Mouse (Mus musculus) forebrain, embryonic 13.5 days (tissue): ENCODE measurements at regions not wholly inside any gene's neighbourhood (a gene's known extent, or its start where the extent isn't known, plus 50 kb on each side); places are given as distances from the start of the nearest gene placed in this dataset.
A peak's percentile ranks its signal among the peaks of the same experiment; 100 is the strongest.

Experiments used
- ATAC-seq: fragments of 200-750 bp; cut with Nextera tagmentation; 2 replicates; pipeline ENCODE4 v1.8.0; 2017
- H3K27ac ChIP-seq: fragments of 300-500 bp; sonication (generic); 2 replicates; pipeline ENCODE4 v1.5.1; 2015; ENCODE audit warnings: inconsistent platforms, mild to moderate bottlenecking, moderate library complexity
- H3K27me3 ChIP-seq: fragments of 300-500 bp; sonication (generic); 2 replicates; pipeline ENCODE4 v1.6.1; 2015; ENCODE audit warnings: mild to moderate bottlenecking, inconsistent platforms
- H3K36me3 ChIP-seq: fragments of 300-500 bp; sonication (generic); 2 replicates; pipeline ENCODE4 v1.6.1; 2015; ENCODE audit warnings: mild to moderate bottlenecking, inconsistent platforms; ENCODE audit not compliant: poor library complexity, severe bottlenecking
- H3K4me1 ChIP-seq: fragments of 300-500 bp; sonication (generic); 2 replicates; pipeline ENCODE4 v1.6.1; 2015; ENCODE audit warnings: inconsistent platforms
- H3K4me2 ChIP-seq: fragments of 300-500 bp; sonication (generic); 2 replicates; pipeline ENCODE4 v1.6.1; 2015; ENCODE audit warnings: inconsistent platforms, mild to moderate bottlenecking, moderate library complexity
- H3K4me3 ChIP-seq: fragments of 300-500 bp; sonication (generic); 2 replicates; pipeline ENCODE4 v1.5.1; 2015; ENCODE audit warnings: mild to moderate bottlenecking, inconsistent platforms
- H3K9ac ChIP-seq: fragments of 300-500 bp; sonication (generic); 2 replicates; pipeline ENCODE4 v1.6.1; 2015; ENCODE audit warnings: mild to moderate bottlenecking, inconsistent platforms
- H3K9me3 ChIP-seq: fragments of 300-500 bp; sonication (generic); replicated peaks from 2 replicates; pipeline ENCODE4 v1.6.1; 2016; ENCODE audit warnings: inconsistent platforms
- WGBS: fragments of 180-500 bp; shearing (Covaris S2); methylation state at CpG from one replicate; pipeline ENCODE4 v1.1.7; 2015; 5-methylcytosine and 5-hydroxymethylcytosine counted together

- Histone ChIP-seq H3K27me3 (no peaks in the 10 kb centered on the region), H3K9ac (no peak overlapping the region), H3K27ac (no peak overlapping the region), H3K9me3 (no peaks in the 10 kb centered on the region), H3K4me3 (no peak overlapping the region), H3K4me1 (no peaks in the 10 kb centered on the region), H3K4me2 (no peak overlapping the region), H3K36me3 (no peaks in the 10 kb centered on the region)
- ATAC-seq, result no peak
- WGBS, result 42% methylated on average over 3 of the region's 3 CpGs
Measured at GRCm38 (mm10) chr15:11697060-11697459, 210.0 kb downstream of the Npr3 start.

- H3K9me3 ChIP-seq, result no peaks in the 10 kb centered on the region
- no peak overlapping the region for H3K4me2 ChIP-seq
- no peaks in the 10 kb centered on the region for H3K36me3 ChIP-seq
- no peak overlapping the region for H3K4me3 ChIP-seq
- H3K4me1 ChIP-seq, result no peaks in the 10 kb centered on the region
- WGBS, result 84% methylated on average over 14 of the region's 14 CpGs
- no peaks in the 10 kb centered on the region for H3K27me3 ChIP-seq
- no peak for ATAC-seq
- no peak overlapping the region for H3K9ac ChIP-seq
- no peak overlapping the region for H3K27ac ChIP-seq
Measured at GRCm38 (mm10) chr15:11693772-11694270, 213.3 kb downstream of the Npr3 start.

DNA sequence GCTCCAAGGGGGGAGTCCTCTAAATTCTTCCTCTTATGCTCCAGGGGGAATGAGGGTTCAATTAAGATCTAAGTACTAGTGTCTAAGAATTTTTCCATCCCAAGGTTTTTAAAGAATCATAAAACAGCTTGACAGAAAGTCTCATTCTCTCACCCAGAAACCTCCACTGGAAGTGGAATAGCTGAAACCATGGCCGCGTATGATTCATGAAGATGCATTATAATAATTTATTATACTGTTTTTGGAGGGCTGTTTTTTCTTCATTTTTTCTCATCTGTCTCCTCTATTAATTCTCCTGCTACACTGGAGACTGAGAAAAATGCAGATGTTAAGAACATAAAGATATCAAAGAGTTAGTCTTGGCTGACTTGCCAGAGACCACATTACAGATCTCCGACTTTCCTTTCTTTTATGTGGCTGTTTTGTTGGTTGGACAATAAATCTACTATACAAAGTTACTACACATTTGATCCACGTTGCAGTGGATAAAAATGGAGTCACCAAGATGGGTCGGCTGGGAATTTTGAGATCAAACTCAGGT lies 242.2 kb downstream of the Npr3 start:
- Histone ChIP-seq H3K9me3 (no peaks in the 10 kb centered on the region), H3K36me3 (no peaks in the 10 kb centered on the region), H3K27ac (no peak overlapping the region), H3K4me3 (no peak overlapping the region), H3K4me1 (no peaks in the 10 kb centered on the region), H3K9ac (no peak overlapping the region), H3K27me3 (no peaks in the 10 kb centered on the region), H3K4me2 (no peak overlapping the region)
- ATAC-seq, result no peak
- WGBS, result 86% methylated on average over 5 of the region's 5 CpGs

- Histone ChIP-seq H3K4me3 (no peak overlapping the region), H3K4me2 (no peak overlapping the region), H3K27me3 (no peaks in the 10 kb centered on the region), H3K36me3 (no peaks in the 10 kb centered on the region), H3K4me1 (no peaks in the 10 kb centered on the region), H3K27ac (no peak overlapping the region), H3K9ac (no peak overlapping the region), H3K9me3 (no peaks in the 10 kb centered on the region)
- 90% methylated on average over 3 of the region's 3 CpGs for WGBS
- ATAC-seq, result no peak
Measured at GRCm38 (mm10) chr15:11655168-11655567, 251.9 kb downstream of the Npr3 start.

DNA sequence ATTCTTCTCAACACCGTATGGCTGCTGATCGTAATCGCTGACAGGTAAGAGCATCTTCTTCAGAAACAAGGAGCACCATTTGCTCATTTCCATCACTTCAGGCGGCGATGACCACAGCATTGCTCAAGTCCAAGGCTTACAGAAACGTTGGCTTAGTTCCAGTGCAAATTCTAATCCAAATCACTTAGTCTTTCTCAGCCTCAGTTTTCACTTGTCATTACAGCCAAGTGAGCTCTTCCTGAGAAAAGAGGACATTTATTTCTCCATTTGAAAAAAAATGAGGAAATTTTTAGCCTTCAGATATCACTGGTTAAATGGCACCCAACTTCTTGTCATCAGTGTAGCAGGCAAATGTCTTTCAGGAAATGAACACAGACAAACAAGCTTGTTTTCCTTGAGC lies 246.8 kb upstream of the Tars start:
- H3K4me1 ChIP-seq, result no peaks in the 10 kb centered on the region
- H3K27me3 ChIP-seq, result no peaks in the 10 kb centered on the region
- no peak overlapping the region for H3K27ac ChIP-seq
- WGBS, result 92% methylated on average over 6 of the region's 6 CpGs
- no peaks in the 10 kb centered on the region for H3K9me3 ChIP-seq
- no peak overlapping the region for H3K4me3 ChIP-seq
- no peaks in the 10 kb centered on the region for H3K36me3 ChIP-seq
- no peak for ATAC-seq
- H3K9ac ChIP-seq, result no peak overlapping the region
- H3K4me2 ChIP-seq, result no peak overlapping the region

- Histone ChIP-seq H3K4me2 (no peak overlapping the region), H3K9ac (no peak overlapping the region), H3K9me3 (no peaks in the 10 kb centered on the region), H3K4me3 (no peak overlapping the region), H3K27ac (no peak overlapping the region), H3K27me3 (no peaks in the 10 kb centered on the region), H3K4me1 (no peaks in the 10 kb centered on the region), H3K36me3 (no peaks in the 10 kb centered on the region)
- ATAC-seq, result no peak
- 84% methylated on average over 7 of the region's 7 CpGs for WGBS
Measured at GRCm38 (mm10) chr15:11644779-11645178, 245.3 kb upstream of the Tars start.

DNA sequence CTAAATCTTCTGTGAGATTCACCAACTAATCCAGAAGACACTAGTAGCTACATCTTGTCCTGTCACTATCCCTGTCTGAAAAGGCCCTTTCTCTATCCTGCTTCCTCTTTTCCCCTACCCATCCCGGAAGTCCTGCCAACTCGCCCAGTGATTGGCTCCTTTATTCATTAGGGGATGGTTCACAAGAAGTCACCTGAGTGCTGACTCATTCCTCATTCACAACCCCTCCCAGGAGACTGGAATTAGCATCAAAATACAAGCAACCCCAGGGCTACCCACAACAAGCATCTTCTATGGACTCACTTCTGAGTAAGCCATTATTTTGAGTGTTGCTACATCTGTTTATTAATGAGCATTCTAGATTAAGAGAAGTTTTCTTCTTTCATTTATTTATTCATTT lies 231.2 kb upstream of the Tars start:
- 75% methylated on average over 2 of the region's 2 CpGs for WGBS
- H3K4me3 ChIP-seq, result no peak overlapping the region
- H3K27me3 ChIP-seq, result no peaks in the 10 kb centered on the region
- no peak for ATAC-seq
- H3K36me3 ChIP-seq, result no peaks in the 10 kb centered on the region
- H3K9ac ChIP-seq, result no peak overlapping the region
- H3K27ac ChIP-seq, result no peak overlapping the region
- H3K4me1 ChIP-seq, result no peaks in the 10 kb centered on the region
- H3K4me2 ChIP-seq, result no peak overlapping the region
- H3K9me3 ChIP-seq, result no peaks in the 10 kb centered on the region

GRCm38 (mm10) chr15:11626433-11626832 lies 227.0 kb upstream of the Tars start:
- Histone ChIP-seq H3K27ac (no peak overlapping the region), H3K4me2 (no peak overlapping the region), H3K4me1 (no peaks in the 10 kb centered on the region), H3K9me3 (no peaks in the 10 kb centered on the region), H3K9ac (no peak overlapping the region), H3K27me3 (no peaks in the 10 kb centered on the region), H3K36me3 (no peaks in the 10 kb centered on the region), H3K4me3 (no peak overlapping the region)
- ATAC-seq, result no peak; the same call in 1 of the 2 replicates
- WGBS, result 73% methylated on average over 9 of the region's 9 CpGs

- H3K27ac ChIP-seq, result no peak overlapping the region
- H3K4me1 ChIP-seq, result no peaks in the 10 kb centered on the region
- no peak overlapping the region for H3K9ac ChIP-seq
- no peak for ATAC-seq
- H3K4me2 ChIP-seq, result no peak overlapping the region
- no peaks in the 10 kb centered on the region for H3K36me3 ChIP-seq
- no peaks in the 10 kb centered on the region for H3K27me3 ChIP-seq
- WGBS, result 53% methylated on average over 3 of the region's 3 CpGs
- no peaks in the 10 kb centered on the region for H3K9me3 ChIP-seq
- no peak overlapping the region for H3K4me3 ChIP-seq
Measured at GRCm38 (mm10) chr15:11612416-11612815, 213.0 kb upstream of the Tars start.

DNA sequence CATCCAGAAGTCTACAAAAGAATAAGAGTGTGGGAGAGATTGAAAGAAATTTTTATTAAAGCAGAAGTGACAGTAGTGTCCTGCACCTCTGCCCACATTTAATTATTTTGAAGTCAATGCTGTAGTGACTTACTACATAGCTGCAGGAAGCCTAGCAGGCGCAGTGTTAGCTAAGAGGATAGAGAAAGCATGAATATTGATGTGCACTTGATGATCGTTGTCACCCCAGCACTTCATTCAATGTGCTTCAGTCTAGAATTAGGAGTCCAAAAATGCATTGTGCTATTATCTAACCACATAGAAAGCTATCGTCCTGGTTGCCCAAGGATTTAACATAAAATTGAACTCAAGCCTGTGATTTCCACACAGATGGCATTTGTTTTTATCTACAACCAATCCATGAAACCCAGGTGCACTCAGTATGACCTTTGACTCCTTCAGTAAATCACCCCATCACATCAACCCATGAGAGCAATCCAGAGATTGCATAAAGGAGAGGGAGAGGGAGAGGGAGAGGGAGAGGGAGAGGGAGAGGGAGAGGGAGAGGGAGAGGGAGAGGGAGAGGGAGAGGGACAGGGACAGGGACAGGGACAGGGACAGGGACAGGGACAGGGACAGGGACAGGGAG lies 210.7 kb upstream of the Tars start:
- no peak overlapping the region for H3K4me2 ChIP-seq
- 60% methylated on average over 3 of the region's 3 CpGs for WGBS

DNA sequence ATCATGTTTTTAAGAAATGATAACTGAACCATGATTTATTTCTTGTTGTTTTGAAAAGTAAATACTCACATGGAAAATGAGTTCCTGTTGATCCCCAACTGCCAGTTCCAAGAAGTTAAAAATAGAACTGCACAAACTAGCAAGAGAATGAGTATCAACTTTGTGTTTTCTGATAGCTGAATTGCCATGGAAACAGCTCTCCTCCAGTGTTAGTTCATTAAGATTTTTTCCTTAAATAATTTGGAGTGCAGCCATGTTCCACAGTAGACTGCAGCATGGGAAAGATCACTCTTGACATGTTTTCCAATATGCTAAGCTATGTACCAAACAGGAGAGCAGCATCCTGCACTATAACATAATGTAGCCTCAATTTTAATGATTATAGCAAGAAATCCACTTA lies 208.0 kb upstream of the Tars start:
- no peaks in the 10 kb centered on the region for H3K27me3 ChIP-seq
- no peaks in the 10 kb centered on the region for H3K4me1 ChIP-seq
- H3K36me3 ChIP-seq, result no peaks in the 10 kb centered on the region
- ATAC-seq, result peak; percentile 75; the same call in 1 of the 2 replicates
- H3K4me2 ChIP-seq, result no peak overlapping the region
- H3K9ac ChIP-seq, result no peak overlapping the region
- no peaks in the 10 kb centered on the region for H3K9me3 ChIP-seq
- H3K4me3 ChIP-seq, result no peak overlapping the region
- H3K27ac ChIP-seq, result no peak overlapping the region

More for the DNA sequence above, 210.7 kb upstream of the Tars start:
- Histone ChIP-seq H3K27me3 (no peaks in the 10 kb centered on the region), H3K9me3 (no peaks in the 10 kb centered on the region), H3K9ac (no peak overlapping the region), H3K27ac (no peak overlapping the region), H3K4me3 (no peak overlapping the region), H3K4me1 (no peaks in the 10 kb centered on the region), H3K36me3 (no peaks in the 10 kb centered on the region)
- no peak for ATAC-seq

DNA sequence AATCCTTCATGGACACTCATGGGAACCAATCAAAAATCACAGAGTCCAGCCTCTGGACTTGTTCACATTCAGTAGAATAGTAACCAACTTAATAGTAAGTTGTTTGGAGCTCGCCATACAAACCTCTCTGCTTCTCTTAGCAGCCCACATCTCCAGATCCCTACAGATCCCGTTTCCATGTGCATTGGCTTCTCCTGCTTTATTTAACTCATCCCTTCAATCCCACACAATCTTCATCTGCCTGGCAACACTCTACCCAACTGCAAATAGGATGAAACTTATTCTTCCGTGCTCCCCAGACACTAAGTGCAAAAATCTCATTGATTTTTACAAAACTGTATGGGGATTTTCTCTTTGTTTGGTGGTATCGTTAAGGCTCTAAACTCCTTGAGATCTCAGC lies 206.2 kb upstream of the Tars start:
- Histone ChIP-seq H3K9ac (no peak overlapping the region), H3K4me2 (no peak overlapping the region), H3K4me3 (no peak overlapping the region), H3K9me3 (no peaks in the 10 kb centered on the region), H3K4me1 (no peaks in the 10 kb centered on the region), H3K27ac (no peak overlapping the region), H3K27me3 (no peaks in the 10 kb centered on the region), H3K36me3 (no peaks in the 10 kb centered on the region)
- 92% methylated on average over 4 of the region's 4 CpGs for WGBS
- no peak for ATAC-seq

DNA sequence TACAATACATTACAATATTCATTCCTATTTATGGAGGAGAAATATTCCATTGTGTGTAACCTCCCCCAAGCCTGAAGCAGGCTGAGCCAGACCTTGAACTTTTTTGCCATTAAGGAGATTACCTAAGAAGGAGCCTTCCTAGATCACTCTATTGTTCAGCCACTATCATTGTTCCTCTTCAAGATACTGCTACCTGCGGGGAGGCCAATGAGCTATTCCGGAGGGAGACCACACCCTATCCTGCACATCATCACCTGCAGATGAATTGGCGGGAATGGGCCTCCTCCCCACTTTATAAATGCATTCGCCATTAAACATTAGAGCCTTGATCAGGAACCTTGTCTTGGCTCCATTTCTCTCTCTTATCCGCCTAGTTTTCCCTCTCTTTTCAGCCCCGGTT lies 197.6 kb upstream of the Tars start:
- no peak for ATAC-seq
- 82% methylated on average over 6 of the region's 6 CpGs for WGBS
- Histone ChIP-seq H3K27me3 (no peaks in the 10 kb centered on the region), H3K4me3 (no peak overlapping the region), H3K27ac (no peak overlapping the region), H3K9me3 (no peaks in the 10 kb centered on the region), H3K4me2 (no peak overlapping the region), H3K9ac (no peak overlapping the region), H3K4me1 (no peaks in the 10 kb centered on the region), H3K36me3 (no peaks in the 10 kb centered on the region)
